Mouse (Mus musculus): Measurements from ENCODE around the gene Olfr49.
"Not testable (repeated sequence)": the region's sequence is repeated elsewhere in the genome, so short reads cannot be mapped to it uniquely, and the experiment has no call there.

Olfr49 gene

GRCm38 (mm10) chr14:54231176-54231956, 53.4 kb downstream of the Olfr49 start:
- no peak for DNase-seq (ENCODE audit: extremely low spot score)

- DNase-seq (ENCODE audit: extremely low spot score), result no peak
Observed at GRCm38 (mm10) chr14:54230638-54231150, 54.0 kb downstream of the Olfr49 start.

GRCm38 (mm10) chr14:54229849-54230248, 54.9 kb downstream of the Olfr49 start:
- not testable (repeated sequence) for DNase-seq (ENCODE audit: extremely low spot score)

GRCm38 (mm10) chr14:54228933-54229713, 55.6 kb downstream of the Olfr49 start:
- peak; percentile 28 for DNase-seq (ENCODE audit: extremely low spot score)

GRCm38 (mm10) chr14:54228501-54228900, 56.2 kb downstream of the Olfr49 start:
- no peak for DNase-seq (ENCODE audit: extremely low spot score)
